Mouse (Mus musculus) embryonic facial prominence, embryonic 15.5 days (tissue): ENCODE data around the gene Foxb2. TPM values are rescaled to one million over a fixed set of nuclear protein-coding genes. Genes with fewer than 3 reads are reported as not detected.
A peak's percentile ranks its signal among the peaks of the same experiment; 100 is the strongest.

Source experiments
- ATAC-seq: fragments of 200-750 bp; cut with Nextera tagmentation; 2 replicates; pipeline ENCODE4 v1.8.0; 2017; ENCODE audit warnings: low read depth, moderate TSS enrichment; ENCODE audit not compliant: insufficient number of reproducible peaks, low FRiP score, low TSS enrichment
- H3K27ac ChIP-seq: fragments of 300-500 bp; sonication (generic); replicated peaks from 2 replicates; pipeline ENCODE4 v1.5.1; 2015; ENCODE audit warnings: mild to moderate bottlenecking, inconsistent platforms
- H3K27me3 ChIP-seq: fragments of 300-500 bp; sonication (generic); 2 replicates; pipeline ENCODE4 v1.6.1; 2015; ENCODE audit warnings: inconsistent platforms
- H3K36me3 ChIP-seq: fragments of 300-500 bp; sonication (generic); 2 replicates; pipeline ENCODE4 v1.6.1; 2015; ENCODE audit warnings: mild to moderate bottlenecking, inconsistent platforms
- H3K4me1 ChIP-seq: fragments of 300-500 bp; sonication (generic); 2 replicates; pipeline ENCODE4 v1.6.1; 2015; ENCODE audit warnings: inconsistent platforms
- H3K4me2 ChIP-seq: fragments of 300-500 bp; sonication (generic); replicated peaks from 2 replicates; pipeline ENCODE4 v1.6.1; 2015; ENCODE audit warnings: mild to moderate bottlenecking, inconsistent platforms
- H3K4me3 ChIP-seq: fragments of 300-500 bp; sonication (generic); replicated peaks from 2 replicates; pipeline ENCODE4 v1.5.1; 2015; ENCODE audit warnings: mild to moderate bottlenecking, inconsistent platforms
- H3K9ac ChIP-seq: fragments of 300-500 bp; sonication (generic); 2 replicates; pipeline ENCODE4 v1.6.1; 2015; ENCODE audit warnings: inconsistent platforms
- H3K9me3 ChIP-seq: fragments of 300-500 bp; sonication (generic); replicated peaks from 2 replicates; pipeline ENCODE4 v1.6.1; 2016; ENCODE audit warnings: inconsistent platforms
- WGBS: fragments of 180-500 bp; shearing (Covaris S2); methylation state at CpG from one replicate; pipeline ENCODE4 v1.1.7; 2015; 5-methylcytosine and 5-hydroxymethylcytosine counted together
- polyA plus RNA-seq: library from polyadenylated mRNA; unstranded; fragments of >200 nt; fragmentation: Nextera tagmentation; extraction: Ambion mirVana; gene quantifications from 2 replicates; pipeline ENCODE4 v1.2.1, GENCODE M21; 2015

Gene Foxb2
- 0.15 and 0.18 TPM in 2 replicates for polyA plus RNA-seq

- no peak within 1 kb of the TSS for H3K27ac ChIP-seq
- 2% methylated on average over 40 of the region's 40 CpGs for WGBS
- peaks cover 98% of the 10 kb centered on the region for H3K27me3 ChIP-seq
- ATAC-seq = no peak
- no peaks in the 10 kb centered on the region for H3K36me3 ChIP-seq
- H3K9me3 ChIP-seq = no peaks in the 10 kb centered on the region
- H3K4me2 ChIP-seq = peak within 1 kb of the TSS; percentile 80
- H3K4me3 ChIP-seq = peak within 1 kb of the TSS; percentile 43
- peaks cover 55% of the 10 kb centered on the region for H3K4me1 ChIP-seq
- H3K9ac ChIP-seq = no peak within 1 kb of the TSS
Observed at GRCm38 (mm10) chr19:16873221-16873861, at the start of gene Foxb2. TSS of gene Foxb2 (minus strand) at chr19:16873805.

- H3K27ac ChIP-seq = no peak overlapping the region
- H3K4me1 ChIP-seq = no peaks in the 10 kb centered on the region
- H3K9me3 ChIP-seq = no peaks in the 10 kb centered on the region
- H3K9ac ChIP-seq = no peak overlapping the region
- no peak overlapping the region for H3K4me3 ChIP-seq
- 82% methylated on average over 5 of the region's 5 CpGs for WGBS
- H3K36me3 ChIP-seq = no peaks in the 10 kb centered on the region
- no peak overlapping the region for H3K4me2 ChIP-seq
- H3K27me3 ChIP-seq = no peaks in the 10 kb centered on the region
- no peak for ATAC-seq
Observed at GRCm38 (mm10) chr19:16911507-16911906, 37.9 kb upstream of the Foxb2 start.

GRCm38 (mm10) chr19:16903106-16903505 lies 29.5 kb upstream of the Foxb2 start:
- Histone ChIP-seq H3K9me3 (no peaks in the 10 kb centered on the region), H3K9ac (no peak overlapping the region), H3K27ac (no peak overlapping the region), H3K36me3 (no peaks in the 10 kb centered on the region), H3K27me3 (no peaks in the 10 kb centered on the region), H3K4me3 (no peak overlapping the region), H3K4me1 (no peaks in the 10 kb centered on the region), H3K4me2 (no peak overlapping the region)
- ATAC-seq = no peak
- 70% methylated on average over 2 of the region's 2 CpGs for WGBS

- Histone ChIP-seq H3K27me3 (no peaks in the 10 kb centered on the region), H3K4me1 (no peaks in the 10 kb centered on the region), H3K27ac (no peak overlapping the region), H3K9me3 (no peaks in the 10 kb centered on the region), H3K4me2 (no peak overlapping the region), H3K36me3 (no peaks in the 10 kb centered on the region), H3K9ac (no peak overlapping the region), H3K4me3 (no peak overlapping the region)
- ATAC-seq = no peak
- 44% methylated on average over 10 of the region's 10 CpGs for WGBS
Observed at GRCm38 (mm10) chr19:16899716-16900115, 26.1 kb upstream of the Foxb2 start.

GRCm38 (mm10) chr19:16898576-16898975 lies 25.0 kb upstream of the Foxb2 start:
- Histone ChIP-seq H3K4me2 (no peak overlapping the region), H3K36me3 (no peaks in the 10 kb centered on the region), H3K9me3 (no peaks in the 10 kb centered on the region), H3K4me1 (no peaks in the 10 kb centered on the region), H3K27me3 (no peaks in the 10 kb centered on the region), H3K4me3 (no peak overlapping the region), H3K9ac (no peak overlapping the region), H3K27ac (no peak overlapping the region)
- no peak for ATAC-seq
- WGBS = 82% methylated on average over 5 of the region's 5 CpGs

- Histone ChIP-seq H3K4me2 (peak overlapping the region; percentile 25), H3K27ac (no peak overlapping the region), H3K9me3 (no peaks in the 10 kb centered on the region), H3K36me3 (no peaks in the 10 kb centered on the region), H3K9ac (no peak overlapping the region), H3K4me3 (0 out of 2 replicates have a peak overlapping the region, but pooled peaks have one; percentile 3), H3K4me1 (peaks cover 43% of the 10 kb centered on the region), H3K27me3 (peaks cover 89% of the 10 kb centered on the region)
- ATAC-seq = no peak
- WGBS = 1% methylated on average over 17 of the region's 17 CpGs
Observed at GRCm38 (mm10) chr19:16876458-16876770, 2.8 kb upstream of the Foxb2 start.

GRCm38 (mm10) chr19:16875631-16876457 lies 2.2 kb upstream of the Foxb2 start:
- H3K27ac ChIP-seq = no peak overlapping the region
- H3K4me2 ChIP-seq = peak overlapping the region; percentile 25
- no peaks in the 10 kb centered on the region for H3K9me3 ChIP-seq
- WGBS = 1% methylated on average over 34 of the region's 34 CpGs
- H3K27me3 ChIP-seq = peaks cover 94% of the 10 kb centered on the region
- H3K9ac ChIP-seq = no peak overlapping the region
- H3K36me3 ChIP-seq = no peaks in the 10 kb centered on the region
- 0 out of 2 replicates have a peak overlapping the region, but pooled peaks have one; percentile 3 for H3K4me3 ChIP-seq
- ATAC-seq = no peak
- peaks cover 48% of the 10 kb centered on the region for H3K4me1 ChIP-seq

- no peaks in the 10 kb centered on the region for H3K36me3 ChIP-seq
- H3K4me2 ChIP-seq = peak overlapping the region; percentile 80; the same call in 1 of the 2 replicates
- no peak overlapping the region for H3K27ac ChIP-seq
- H3K27me3 ChIP-seq = peaks cover 96% of the 10 kb centered on the region
- 6% methylated on average over 14 of the region's 14 CpGs for WGBS
- peak overlapping the region; percentile 43; the same call in 1 of the 2 replicates for H3K4me3 ChIP-seq
- no peak overlapping the region for H3K9ac ChIP-seq
- H3K4me1 ChIP-seq = peaks cover 50% of the 10 kb centered on the region
- ATAC-seq = no peak
- H3K9me3 ChIP-seq = no peaks in the 10 kb centered on the region
Observed at GRCm38 (mm10) chr19:16874991-16875540, 1.5 kb upstream of the Foxb2 start.

- WGBS = 1% methylated on average over 55 of the region's 55 CpGs
- Histone ChIP-seq H3K27me3 (peaks cover 98% of the 10 kb centered on the region), H3K27ac (no peak overlapping the region), H3K4me1 (peaks cover 50% of the 10 kb centered on the region), H3K4me3 (peak overlapping the region; percentile 43), H3K9ac (no peak overlapping the region), H3K4me2 (peak overlapping the region; percentile 80), H3K9me3 (no peaks in the 10 kb centered on the region), H3K36me3 (no peaks in the 10 kb centered on the region)
- ATAC-seq = no peak
Observed at GRCm38 (mm10) chr19:16873942-16874861, 597 bp upstream of the Foxb2 start.

- H3K4me3 ChIP-seq = peak overlapping the region; percentile 43
- no peak overlapping the region for H3K27ac ChIP-seq
- ATAC-seq = 0 out of 2 replicates have a peak, but pooled peaks have one; percentile 15
- H3K4me1 ChIP-seq = peaks cover 57% of the 10 kb centered on the region
- under 1% methylated on average over 85 of the region's 88 CpGs for WGBS
- peaks cover 95% of the 10 kb centered on the region for H3K27me3 ChIP-seq
- no peaks in the 10 kb centered on the region for H3K36me3 ChIP-seq
- H3K9me3 ChIP-seq = no peaks in the 10 kb centered on the region
- H3K4me2 ChIP-seq = peak overlapping the region; percentile 80
- no peak overlapping the region for H3K9ac ChIP-seq
Observed at GRCm38 (mm10) chr19:16872331-16873180, 1.0 kb downstream of the Foxb2 start.
